Mouse (Mus musculus): ENCODE data around the gene Caprin2.

Caprin2 gene

GRCm38 (mm10) chr6:148841760-148842159, 54.3 kb downstream of the Caprin2 start:
- DNase-seq (ENCODE audit: low read depth, low spot score): no peak

- DNase-seq (ENCODE audit: low read depth, low spot score): no peak
Measured at GRCm38 (mm10) chr6:148838460-148838859, 57.6 kb downstream of the Caprin2 start.

GRCm38 (mm10) chr6:148831728-148832121, 64.3 kb downstream of the Caprin2 start:
- DNase-seq (ENCODE audit: low read depth, low spot score): no peak

GRCm38 (mm10) chr6:148830748-148831727, 65.0 kb downstream of the Caprin2 start, which contains the start of gene Ipo8:
Gene Ipo8, minus strand, starts transcription at chr6:148831467.
- peak; percentile 92 for DNase-seq (ENCODE audit: low read depth, low spot score)

GRCm38 (mm10) chr6:148830355-148830747, 65.7 kb downstream of the Caprin2 start:
- DNase-seq (ENCODE audit: low read depth, low spot score): peak; percentile 11

GRCm38 (mm10) chr6:148826119-148826518, 69.9 kb downstream of the Caprin2 start:
- peak; percentile 10 for DNase-seq (ENCODE audit: low read depth, low spot score)

- DNase-seq (ENCODE audit: low read depth, low spot score): no peak
Measured at GRCm38 (mm10) chr6:148818624-148819343, 77.3 kb downstream of the Caprin2 start.

GRCm38 (mm10) chr6:148816751-148817150, 79.3 kb downstream of the Caprin2 start:
- DNase-seq (ENCODE audit: low read depth, low spot score): no peak

- no peak for DNase-seq (ENCODE audit: low read depth, low spot score)
Measured at GRCm38 (mm10) chr6:148811117-148811516, 84.9 kb downstream of the Caprin2 start.

GRCm38 (mm10) chr6:148799773-148800172, 96.3 kb downstream of the Caprin2 start:
- no peak for DNase-seq (ENCODE audit: low read depth, low spot score)

GRCm38 (mm10) chr6:148795145-148795544, 100.9 kb downstream of the Caprin2 start:
- no peak for DNase-seq (ENCODE audit: low read depth, low spot score)
